Mouse (Mus musculus): ENCODE measurements around the gene Lypd5.

GRCm38 (mm10) chr7:24373538-24374379, 24.8 kb downstream of the Lypd5 start:
- TF ChIP-seq CTCF (IDR thresholded peaks at IDR 0.05; ENCODE audit: insufficient read depth, low read depth, low read length) (no peak), POLR2A (IDR thresholded peaks at IDR 0.05; ENCODE audit: insufficient read depth, low read depth, low read length) (no peak)

All from olfactory bulb, adult 2 months (tissue).